Mouse (Mus musculus): ENCODE data around the gene Snapc3. TPM values are rescaled to one million over a fixed set of nuclear protein-coding genes. Genes with fewer than 3 reads are reported as not detected.
A peak's percentile ranks its signal among the peaks of the same experiment; 100 is the strongest.

Snapc3 gene
- total and polyA plus RNA-seq, 3 experiments, result 12.0 to 15.7 (median 15.5) TPM

DNA sequence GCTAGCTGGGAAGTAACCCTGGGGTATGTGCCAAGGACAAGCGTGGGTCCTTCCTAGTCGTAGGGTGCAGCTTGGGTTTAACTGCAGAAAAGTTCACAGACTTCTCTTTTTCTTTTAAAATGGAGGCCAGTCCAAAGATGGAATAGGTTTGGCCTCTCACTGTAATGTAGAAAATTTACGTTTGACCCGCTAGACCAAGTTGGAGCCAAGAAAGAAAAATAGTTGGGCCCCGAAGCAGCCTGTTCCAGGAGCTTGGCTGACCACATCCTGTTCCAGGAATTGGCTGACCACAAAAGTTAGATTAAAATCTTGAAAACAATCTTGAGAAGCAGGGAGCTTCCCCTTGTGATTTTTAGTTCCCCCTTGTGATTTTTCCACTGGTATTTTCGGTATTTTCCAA lies 9.8 kb upstream of the Snapc3 start:
- DNase-seq, result no peak
- intact Hi-C loops (cut with DNase I), result no loop called here
- no peaks in the 10 kb centered on the region for H3K4me1 ChIP-seq (ENCODE audit: control insufficient read depth, insufficient read depth, low read length)
- no peaks in the 10 kb centered on the region for H3K36me3 ChIP-seq (ENCODE audit: control insufficient read depth, insufficient read depth, low read length)
- H3K27me3 ChIP-seq (ENCODE audit: control insufficient read depth, insufficient read depth, low read length), result no peaks in the 10 kb centered on the region
- H3K4me3 ChIP-seq, result no peak overlapping the region
- 83% methylated on average over 6 of the region's 6 CpGs for WGBS
- H3K79me2 ChIP-seq (replicated peaks; ENCODE audit: control insufficient read depth, insufficient read depth, low read length), result no peaks in the 10 kb centered on the region
- no peak overlapping the region for H3K9ac ChIP-seq (ENCODE audit: low read depth, low read length)
- H3K27ac ChIP-seq, result no peak overlapping the region
- TF ChIP-seq POLR2A (IDR thresholded peaks at IDR 0.05; ENCODE audit: insufficient read depth, low read depth, low read length) (no peak), EP300 (IDR thresholded peaks at IDR 0.05; ENCODE audit: insufficient read depth, low read depth, low read length) (no peak), CTCF (IDR thresholded peaks at IDR 0.05) (no peak)

GRCm38 (mm10) chr4:83409867-83410505 lies 7.5 kb upstream of the Snapc3 start:
- Histone ChIP-seq H3K36me3 (ENCODE audit: control insufficient read depth, insufficient read depth, low read length) (no peaks in the 10 kb centered on the region), H3K79me2 (replicated peaks; ENCODE audit: control insufficient read depth, insufficient read depth, low read length) (no peaks in the 10 kb centered on the region), H3K27ac (no peak overlapping the region), H3K9ac (ENCODE audit: low read depth, low read length) (no peak overlapping the region), H3K4me3 (no peak overlapping the region), H3K4me1 (ENCODE audit: control insufficient read depth, insufficient read depth, low read length) (no peaks in the 10 kb centered on the region), H3K27me3 (ENCODE audit: control insufficient read depth, insufficient read depth, low read length) (no peaks in the 10 kb centered on the region)
- DNase-seq, result no peak
- TF ChIP-seq POLR2A (IDR thresholded peaks at IDR 0.05; ENCODE audit: insufficient read depth, low read depth, low read length) (no peak), EP300 (IDR thresholded peaks at IDR 0.05; ENCODE audit: insufficient read depth, low read depth, low read length) (no peak), CTCF (IDR thresholded peaks at IDR 0.05) (peak; percentile 73)
- intact Hi-C loops (cut with DNase I), result loop anchor here (1.0 to 2.0 kb wide), 2 partner anchors 107 to 147 kb away; no protein-coding TSS in a partner anchor
- 96% methylated on average over 4 of the region's 4 CpGs for WGBS

GRCm38 (mm10) chr4:83412060-83412459 lies 5.5 kb upstream of the Snapc3 start:
- no peak for DNase-seq
- no peak overlapping the region for H3K4me3 ChIP-seq
- no peaks in the 10 kb centered on the region for H3K27me3 ChIP-seq (ENCODE audit: control insufficient read depth, insufficient read depth, low read length)
- no peak overlapping the region for H3K27ac ChIP-seq
- peaks cover 2% of the 10 kb centered on the region; the same call in 1 of the 2 replicates for H3K36me3 ChIP-seq (ENCODE audit: control insufficient read depth, insufficient read depth, low read length)
- no peaks in the 10 kb centered on the region for H3K4me1 ChIP-seq (ENCODE audit: control insufficient read depth, insufficient read depth, low read length)
- no peaks in the 10 kb centered on the region for H3K79me2 ChIP-seq (replicated peaks; ENCODE audit: control insufficient read depth, insufficient read depth, low read length)
- TF ChIP-seq POLR2A (IDR thresholded peaks at IDR 0.05; ENCODE audit: insufficient read depth, low read depth, low read length), result no peak
- no peak for TF ChIP-seq EP300 (IDR thresholded peaks at IDR 0.05; ENCODE audit: insufficient read depth, low read depth, low read length)
- no peak for TF ChIP-seq CTCF (IDR thresholded peaks at IDR 0.05)
- 61% methylated on average over 3 of the region's 3 CpGs for WGBS
- intact Hi-C loops (cut with DNase I), result no loop called here
- H3K9ac ChIP-seq (ENCODE audit: low read depth, low read length), result no peak overlapping the region

DNA sequence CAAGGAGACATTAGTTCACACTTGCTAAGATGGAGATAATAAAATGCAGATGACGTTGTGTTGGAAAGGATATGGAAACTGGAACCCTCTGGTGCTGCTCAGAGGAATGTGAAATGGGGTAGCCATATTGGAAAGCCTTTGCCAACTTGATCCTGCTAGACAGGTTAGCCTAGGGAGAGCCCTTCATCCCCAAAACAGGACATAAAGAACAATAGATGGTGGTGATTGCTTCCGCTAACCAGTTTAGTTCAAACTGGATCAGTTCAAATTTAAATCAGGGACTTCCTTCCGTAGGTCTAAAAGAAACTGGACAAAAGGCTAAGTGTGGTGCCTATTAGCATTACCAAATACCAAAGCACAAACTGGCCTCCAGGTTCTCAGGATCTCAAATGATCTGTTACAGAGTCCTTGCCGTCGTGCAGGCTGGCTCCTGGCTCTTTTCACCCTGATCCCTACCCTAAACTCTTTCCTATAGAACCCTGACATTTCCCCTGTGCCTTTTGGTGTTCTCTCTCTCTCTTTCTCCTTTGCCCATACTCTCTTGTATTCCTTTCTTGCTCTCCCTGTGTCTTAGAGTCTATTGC lies 3.2 kb upstream of the Snapc3 start:
- TF ChIP-seq POLR2A (IDR thresholded peaks at IDR 0.05; ENCODE audit: insufficient read depth, low read depth, low read length), result no peak
- no peak for TF ChIP-seq EP300 (IDR thresholded peaks at IDR 0.05; ENCODE audit: insufficient read depth, low read depth, low read length)
- TF ChIP-seq CTCF (IDR thresholded peaks at IDR 0.05), result no peak
- intact Hi-C loops (cut with DNase I), result no loop called here
- Histone ChIP-seq H3K4me1 (ENCODE audit: control insufficient read depth, insufficient read depth, low read length) (peaks cover 3% of the 10 kb centered on the region; the same call in 1 of the 2 replicates), H3K4me3 (no peak overlapping the region), H3K27me3 (ENCODE audit: control insufficient read depth, insufficient read depth, low read length) (no peaks in the 10 kb centered on the region), H3K27ac (no peak overlapping the region; the same call in 1 of the 2 replicates), H3K9ac (ENCODE audit: low read depth, low read length) (no peak overlapping the region), H3K79me2 (replicated peaks; ENCODE audit: control insufficient read depth, insufficient read depth, low read length) (peaks cover 2% of the 10 kb centered on the region; the same call in 1 of the 2 replicates), H3K36me3 (ENCODE audit: control insufficient read depth, insufficient read depth, low read length) (peaks cover 9% of the 10 kb centered on the region)
- 77% methylated on average over 5 of the region's 5 CpGs for WGBS
- DNase-seq, result no peak

DNA sequence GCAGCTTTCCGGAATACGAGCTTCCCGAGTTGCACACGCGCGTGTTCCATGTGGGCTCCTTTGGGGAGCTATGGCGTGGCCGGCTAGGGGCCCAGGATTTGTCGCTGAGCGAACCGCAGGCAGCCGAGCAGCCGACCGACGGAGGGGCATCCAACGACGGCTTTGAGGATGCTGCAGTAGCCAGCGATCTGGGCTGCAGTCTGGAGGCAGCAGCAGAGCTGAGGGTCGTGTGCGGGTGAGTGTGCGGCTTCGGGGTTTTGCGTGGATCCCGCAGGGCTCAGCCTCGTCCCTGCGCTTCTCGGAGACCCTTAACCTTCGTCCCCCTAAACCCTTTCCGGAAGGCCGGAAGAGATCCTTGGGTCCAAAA lies 279 bp downstream of the Snapc3 start:
- peaks cover 2% of the 10 kb centered on the region; the same call in 1 of the 2 replicates for H3K79me2 ChIP-seq (replicated peaks; ENCODE audit: control insufficient read depth, insufficient read depth, low read length)
- under 1% methylated on average over 30 of the region's 30 CpGs for WGBS
- H3K9ac ChIP-seq (ENCODE audit: low read depth, low read length), result peak overlapping the region; percentile 76
- no peak for DNase-seq
- intact Hi-C loops (cut with DNase I), result loop anchor here (2.0 to 5.0 kb wide), 4 partner anchors 69 to 115 kb away; partner anchors contain the start of genes Ccdc171, Psip1 and Ttc39b
- no peaks in the 10 kb centered on the region for H3K27me3 ChIP-seq (ENCODE audit: control insufficient read depth, insufficient read depth, low read length)
- peaks cover 3% of the 10 kb centered on the region; the same call in 1 of the 2 replicates for H3K4me1 ChIP-seq (ENCODE audit: control insufficient read depth, insufficient read depth, low read length)
- H3K36me3 ChIP-seq (ENCODE audit: control insufficient read depth, insufficient read depth, low read length), result peaks cover 11% of the 10 kb centered on the region
- no peak for TF ChIP-seq POLR2A (IDR thresholded peaks at IDR 0.05; ENCODE audit: insufficient read depth, low read depth, low read length)
- TF ChIP-seq EP300 (IDR thresholded peaks at IDR 0.05; ENCODE audit: insufficient read depth, low read depth, low read length), result no peak
- no peak for TF ChIP-seq CTCF (IDR thresholded peaks at IDR 0.05)
- H3K4me3 ChIP-seq, result peak overlapping the region; percentile 96
- H3K27ac ChIP-seq, result peak overlapping the region; percentile 87

- no peak for DNase-seq
- TF ChIP-seq CTCF (IDR thresholded peaks at IDR 0.05), result no peak
- intact Hi-C loops (cut with DNase I), result loop anchor here (2.0 to 5.0 kb wide), 3 partner anchors 68 to 109 kb away; partner anchors contain the start of genes Ccdc171, Psip1 and Ttc39b
- Histone ChIP-seq H3K4me3 (peak overlapping the region; percentile 96), H3K27me3 (ENCODE audit: control insufficient read depth, insufficient read depth, low read length) (no peaks in the 10 kb centered on the region), H3K36me3 (ENCODE audit: control insufficient read depth, insufficient read depth, low read length) (peaks cover 11% of the 10 kb centered on the region), H3K27ac (no peak overlapping the region), H3K4me1 (ENCODE audit: control insufficient read depth, insufficient read depth, low read length) (peaks cover 7% of the 10 kb centered on the region; the same call in 1 of the 2 replicates), H3K9ac (ENCODE audit: low read depth, low read length) (no peak overlapping the region), H3K79me2 (replicated peaks; ENCODE audit: control insufficient read depth, insufficient read depth, low read length) (peaks cover 5% of the 10 kb centered on the region)
- 44% methylated on average over 2 of the region's 2 CpGs for WGBS
Observed at GRCm38 (mm10) chr4:83418781-83419180, 1.3 kb downstream of the Snapc3 start.
